In the genomic region with DNA sequence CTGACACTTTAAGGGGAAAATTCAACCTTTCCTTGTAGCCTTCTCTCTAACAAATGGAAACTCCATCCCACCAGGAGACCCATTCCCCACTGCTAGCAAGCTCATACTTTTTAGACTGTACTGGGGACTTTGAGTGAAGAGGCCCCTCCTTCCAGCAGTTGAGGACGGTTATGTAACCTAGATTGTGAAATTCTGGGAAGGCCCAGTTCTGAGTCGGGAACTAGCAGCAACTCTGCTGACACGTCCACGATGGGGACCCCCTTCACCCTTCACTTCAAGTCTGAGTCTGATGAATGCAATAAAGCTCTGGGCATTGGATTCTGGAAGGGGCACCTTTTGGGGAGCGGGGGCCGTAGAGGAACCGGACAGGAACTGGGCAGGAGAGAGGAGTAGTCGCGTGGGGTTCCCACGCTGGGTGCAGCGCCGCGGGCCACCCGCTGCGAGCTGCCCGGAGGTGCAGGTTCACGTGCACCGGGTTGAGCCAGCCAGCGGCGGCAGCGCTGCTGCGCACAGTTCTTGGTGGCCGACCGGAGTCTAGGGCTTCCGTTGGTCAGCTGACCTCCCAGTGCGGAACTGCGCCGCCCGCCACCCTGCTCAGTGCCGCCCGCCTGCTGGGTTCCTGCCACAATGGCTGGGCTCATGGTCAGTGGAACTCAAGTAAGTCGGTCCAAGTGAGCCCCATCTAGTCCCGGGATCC, we compare ENCODE assay signal across 9 mouse cellular contexts. TPM values are rescaled to one million over a fixed set of nuclear protein-coding genes. Genes with fewer than 3 reads are reported as not detected.
A peak's percentile ranks its signal among the peaks of the same experiment; 100 is the strongest.
DNase-seq lines count a peak whose midpoint lies in the region.
"Had no signal": no experiment of that assay in that cellular context is flagged by ENCODE, and none has a peak within 500 bp of the region (broad histone marks: within the 10 kb centered on the region; RNA-seq: fewer than 3 reads in every experiment).

Gene Lrmda (plus strand): TSS at position 461 of the 697 bp plus-strand sequence.

- peaks cover 16% of the 10 kb centered on the region for H3K4me1 ChIP-seq in hindbrain, embryonic 10.5 days (replicated peaks)

- DNase-seq in 416B (ENCODE audit: low read depth) = peak; percentile 86
- DNase-seq in cerebellum, adult 18-20 months = peak; percentile 9 to 23
- DNase-seq in frontal cortex, postnatal 14 days (ENCODE audit: low spot score in 2 of 2) = peak; percentile 11 to 37
- peak; percentile 58 for DNase-seq in hindbrain, embryonic 10.5 days (ENCODE audit: low spot score)
- peak; percentile 17 to 44 for DNase-seq in layer of hippocampus, postnatal 25 days (ENCODE audit: extremely low spot score in 1 of 2, low spot score in 1 of 2)
- DNase-seq in lung, postnatal 14 days = peak; percentile 81
- peak; percentile 65 for DNase-seq in ovary, postnatal 14 days (ENCODE audit: low spot score)
- peak; percentile 45 for DNase-seq in thymus, postnatal 14 days

- peak within 1 kb of the TSS; percentile 55 for H3K4me3 ChIP-seq in hindbrain, embryonic 10.5 days

- peak within 1 kb of the TSS; percentile 83 for H3K27ac ChIP-seq in hindbrain, embryonic 10.5 days

- 5% methylated on average over 33 of the region's 33 CpGs for WGBS in hindbrain, embryonic 10.5 days

- H3K36me3 ChIP-seq in hindbrain, embryonic 10.5 days = no peaks in the 10 kb centered on the region
- H3K36me3 ChIP-seq: G1E had no signal

- H3K9me3 ChIP-seq in hindbrain, embryonic 10.5 days = no peaks in the 10 kb centered on the region
- H3K9me3 ChIP-seq: G1E had no signal

- H3K27me3 ChIP-seq in hindbrain, embryonic 10.5 days (ENCODE audit: insufficient read depth, poor library complexity, severe bottlenecking) = peaks cover 66% of the 10 kb centered on the region

RNA-seq across cellular contexts. Expression of gene Lrmda, which starts in this region (rescaled TPM):
- 0.47 and 0.55 TPM in 2 replicates for polyA plus RNA-seq in hindbrain, embryonic 10.5 days (2016; fragmentation: Nextera tagmentation; extraction: Ambion mirVana)
- under 1 TPM in 1 of 2 experiments, not detected in 1; 0.27 TPM for total RNA-seq in layer of hippocampus, postnatal 25 days (2021)
- total RNA-seq: G1E had no signal
- polyA plus RNA-seq: G1E had no signal

Comparison
In these comparisons a context has a peak if more than half of its experiments do, and no peak if none do; other contexts are left out.
1. Peak in every context shown above with its lines: DNase-seq, H3K4me3 ChIP-seq and H3K27ac ChIP-seq.
2. Peak in DNase-seq, H3K4me3 ChIP-seq and H3K27ac ChIP-seq in hindbrain, embryonic 10.5 days; RNA of the gene not detected or under 1 TPM.
3. Peak in DNase-seq in layer of hippocampus, postnatal 25 days; RNA of the gene not detected or under 1 TPM.
4. DNase-seq: peak in every context shown above with its lines; median percentile 86 in 416B; 81 in lung, postnatal 14 days; 65 in ovary, postnatal 14 days; 58 in hindbrain, embryonic 10.5 days; 45 in thymus, postnatal 14 days; 30 in layer of hippocampus, postnatal 25 days; 24 in frontal cortex, postnatal 14 days; 16 in cerebellum, adult 18-20 months.